In genomic region chr4:45018452-45018980, GRCm38 (mm10) we compare ENCODE assay signal across 7 mouse cellular contexts. TPM values are rescaled to one million over a fixed set of nuclear protein-coding genes. Genes with fewer than 3 reads are reported as not detected.
DNase-seq lines count a peak whose midpoint lies in the region; ATAC-seq lines count a peak whose summit lies in the region.

Gene Polr1e (plus strand): TSS chr4:45018583.

- peak within 1 kb of the TSS; percentile 90 for H3K4me2 ChIP-seq in intestine, embryonic 16.5 days (ENCODE audit: low read depth, low read length)
- H3K4me2 ChIP-seq in midbrain, embryonic 11.5 days = peak within 1 kb of the TSS; percentile 91

- intact Hi-C loops in left cerebral cortex, postnatal 36 days (cut with DNase I) = loop anchor here (5.0 to 10.0 kb wide), 3 partner anchors 84 to 386 kb away; partner anchors contain the start of gene Slc25a51

- peak within 1 kb of the TSS; percentile 72 for H3K9ac ChIP-seq in intestine, embryonic 16.5 days (ENCODE audit: low read depth, low read length)
- H3K9ac ChIP-seq in midbrain, embryonic 11.5 days (ENCODE audit: low read length) = peak within 1 kb of the TSS; percentile 76

- no peaks in the 10 kb centered on the region for H3K27me3 ChIP-seq in intestine, embryonic 16.5 days (replicated peaks; ENCODE audit: control insufficient read depth, insufficient read depth, low read length)
- no peaks in the 10 kb centered on the region for H3K27me3 ChIP-seq in midbrain, embryonic 11.5 days (ENCODE audit: control insufficient read depth, insufficient read depth, low read length)

- H3K4me3 ChIP-seq in intestine, embryonic 16.5 days (ENCODE audit: low read length) = peak within 1 kb of the TSS; percentile 79
- peak within 1 kb of the TSS; percentile 76 for H3K4me3 ChIP-seq in midbrain, embryonic 11.5 days (ENCODE audit: low read depth, low read length)

- H3K4me1 ChIP-seq in intestine, embryonic 16.5 days (ENCODE audit: control insufficient read depth, insufficient read depth, low read length) = peaks cover 12% of the 10 kb centered on the region
- H3K4me1 ChIP-seq in midbrain, embryonic 11.5 days (ENCODE audit: control insufficient read depth, insufficient read depth, low read length) = peaks cover 16% of the 10 kb centered on the region

- DNase-seq in adrenal gland, adult 8-10 months = peak; percentile 95
- peak; percentile 95 for DNase-seq in embryo, embryonic 9.5 days (ENCODE audit: extremely low spot score)
- DNase-seq in gastrocnemius, postnatal 4 days (ENCODE audit: low spot score in 2 of 2) = peak; percentile 75 to 90
- DNase-seq in left cerebral cortex, postnatal 36 days (ENCODE audit: low spot score in 2 of 2) = peak; percentile 80 to 82
- DNase-seq in midbrain, embryonic 11.5 days (ENCODE audit: low spot score, missing footprints) = peak; percentile 99
- DNase-seq in skeletal muscle tissue, adult 2 months (ENCODE audit: low read depth, low spot score) = peak; percentile 77

- under 1% methylated on average over 29 of the region's 29 CpGs for WGBS in intestine, embryonic 16.5 days
- under 1% methylated on average over 29 of the region's 29 CpGs for WGBS in midbrain, embryonic 11.5 days

- no peak within 1 kb of the TSS for H3K27ac ChIP-seq in intestine, embryonic 16.5 days (ENCODE audit: low read length)
- no peak within 1 kb of the TSS for H3K27ac ChIP-seq in midbrain, embryonic 11.5 days (ENCODE audit: low read depth, low read length)

- H3K9me3 ChIP-seq in intestine, embryonic 16.5 days (ENCODE audit: control insufficient read depth, low read length) = no peaks in the 10 kb centered on the region
- no peaks in the 10 kb centered on the region for H3K9me3 ChIP-seq in midbrain, embryonic 11.5 days (ENCODE audit: control insufficient read depth, low read length)

- H3K36me3 ChIP-seq in intestine, embryonic 16.5 days (ENCODE audit: control insufficient read depth, insufficient read depth, low read length) = no peaks in the 10 kb centered on the region
- H3K36me3 ChIP-seq in midbrain, embryonic 11.5 days (ENCODE audit: control insufficient read depth, insufficient read depth, low read length) = no peaks in the 10 kb centered on the region

- peak; percentile 89 for ATAC-seq in intestine, embryonic 16.5 days
- ATAC-seq in midbrain, embryonic 11.5 days (ENCODE audit: low FRiP score) = peak; percentile 93

RNA-seq across cellular contexts. Expression of gene Polr1e, which starts in this region (rescaled TPM):
- 10 to 100 TPM; 13.7 to 24.5 (median 17.6) TPM for total RNA-seq in adrenal gland, adult 8-10 months (2022)
- 10 to 100 TPM; 11.4 to 11.7 TPM for total RNA-seq in gastrocnemius, postnatal 4 days (2021)
- polyA plus RNA-seq in intestine, embryonic 16.5 days (2015; fragmentation: Nextera tagmentation; extraction: Ambion mirVana) = 31.1 and 34.1 TPM in 2 replicates
- 10 to 100 TPM; 10.9 to 13.5 TPM for total RNA-seq in left cerebral cortex, postnatal 36 days (2021)
- polyA plus RNA-seq in midbrain, embryonic 11.5 days (2014; fragmentation: Nextera tagmentation; extraction: Ambion mirVana) = 51.6 and 56.3 TPM in 2 replicates
